Mouse (Mus musculus): Measurements from ENCODE around the gene Paox.

Gene Paox

GRCm38 (mm10) chr7:140179176-140179575, 63.6 kb downstream of the Paox start:
- no peak for DNase-seq

GRCm38 (mm10) chr7:140180692-140181091, 65.1 kb downstream of the Paox start:
- no peak for DNase-seq

GRCm38 (mm10) chr7:140184206-140184605, 68.6 kb downstream of the Paox start:
- no peak for DNase-seq

Measured in right cerebral cortex, adult 18-20 months (tissue).